Mouse (Mus musculus) ES-CJ7 (cell line): Measurements from ENCODE around the gene Prx.

Source experiments
- DNase-seq: peaks from one replicate; pipeline ENCODE4 v3.0.0; 2011; ENCODE audit warnings: low read depth, low spot score

The Prx gene

GRCm38 (mm10) chr7:27522967-27523366 lies 23.8 kb downstream of the Prx start, which contains the start of gene Hipk4:
TSS of gene Hipk4 (plus strand) at chr7:27523267.
- no peak for DNase-seq

DNA sequence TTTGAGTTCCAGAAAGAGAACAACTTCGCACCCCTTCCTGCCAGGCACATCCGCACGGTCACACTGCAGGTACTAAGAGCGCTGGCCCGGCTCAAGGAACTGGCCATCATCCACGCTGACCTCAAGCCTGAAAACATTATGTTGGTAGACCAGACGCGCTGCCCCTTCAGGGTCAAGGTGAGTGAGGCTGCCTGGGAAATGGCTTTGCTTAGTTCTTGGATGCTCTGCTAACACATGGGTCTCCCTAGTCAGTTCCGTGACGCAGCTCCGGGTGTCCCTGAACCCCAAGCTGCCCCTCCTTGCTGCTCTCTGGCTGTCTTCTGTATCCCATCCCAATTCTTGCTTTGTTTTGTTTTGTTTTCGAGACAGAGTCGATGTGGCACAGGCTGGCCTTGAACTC lies 24.7 kb downstream of the Prx start:
- DNase-seq: no peak

DNA sequence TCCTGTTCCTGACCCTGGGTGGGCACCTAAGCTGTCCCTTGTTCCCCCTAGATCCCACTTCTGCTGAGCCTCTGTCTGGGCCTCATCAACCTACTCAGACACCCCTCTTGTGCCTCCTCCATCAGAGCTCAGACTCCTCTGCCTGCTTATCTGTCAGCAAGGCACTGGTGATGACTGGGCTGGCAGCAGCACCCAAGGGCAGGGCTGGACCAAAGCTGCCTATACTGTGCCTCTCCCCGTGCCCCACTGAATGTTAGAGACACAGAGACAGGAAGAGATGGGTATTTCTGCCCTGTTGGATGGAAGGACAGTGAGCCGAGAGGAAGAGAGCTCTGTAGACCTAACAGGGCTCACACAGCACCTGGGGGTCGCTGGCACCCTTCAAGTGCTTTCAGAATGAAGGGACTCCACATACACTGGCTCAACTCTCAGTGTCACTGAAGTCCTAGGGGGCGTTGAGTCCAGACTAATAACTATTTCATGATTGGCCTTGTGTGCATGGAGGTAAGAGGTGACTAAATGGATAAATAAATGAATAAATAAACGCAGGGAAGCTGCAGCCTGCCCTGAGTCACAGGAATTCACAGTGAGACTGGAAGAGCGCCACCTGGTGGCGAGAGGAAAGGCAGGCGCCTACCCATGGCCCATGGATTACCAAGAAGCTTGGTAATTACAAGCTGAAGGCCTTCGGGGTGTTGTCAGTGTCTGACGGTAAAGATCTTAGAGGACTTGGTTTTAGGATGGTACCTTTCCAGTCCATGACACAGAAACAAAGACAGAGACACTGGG lies 27.1 kb downstream of the Prx start:
- DNase-seq: peak; percentile 79

- no peak for DNase-seq
These were observed 29.9 kb downstream of the Prx start for GRCm38 (mm10) chr7:27529070-27529469.

GRCm38 (mm10) chr7:27530937-27531336 lies 31.8 kb downstream of the Prx start:
- no peak for DNase-seq

GRCm38 (mm10) chr7:27531707-27532106 lies 32.6 kb downstream of the Prx start:
- no peak for DNase-seq

DNA sequence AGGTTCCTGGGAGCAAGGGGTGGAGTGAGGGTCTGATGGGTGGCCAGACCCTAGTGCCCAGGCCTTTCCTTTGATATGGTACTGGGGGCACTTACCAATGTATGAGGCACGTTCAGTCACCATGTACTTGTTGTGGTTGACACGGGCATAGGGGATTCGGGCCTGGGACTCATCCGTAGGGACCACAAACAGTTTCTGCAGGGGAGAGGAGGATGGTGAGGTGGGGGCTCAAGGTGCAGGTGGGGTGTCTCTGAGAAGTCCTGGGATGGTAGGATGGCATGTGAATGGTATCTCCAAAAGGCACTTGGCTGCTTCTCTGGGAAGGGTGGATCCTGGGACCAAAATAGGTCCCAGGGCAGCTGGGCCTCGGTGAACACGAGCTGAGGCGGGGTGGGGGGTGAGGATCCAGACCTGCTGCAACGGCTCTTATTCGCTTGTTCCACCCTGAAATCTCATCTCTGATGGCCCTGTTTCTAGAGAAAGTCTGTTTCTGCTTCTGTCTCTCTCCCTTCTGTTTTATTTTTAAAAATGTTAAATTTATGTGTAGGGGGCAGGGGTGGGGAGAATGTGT lies 33.4 kb downstream of the Prx start:
- DNase-seq: no peak

GRCm38 (mm10) chr7:27535386-27535785 lies 36.3 kb downstream of the Prx start:
- no peak for DNase-seq

- DNase-seq: no peak
These were observed 37.5 kb downstream of the Prx start for GRCm38 (mm10) chr7:27536618-27537017.

DNA sequence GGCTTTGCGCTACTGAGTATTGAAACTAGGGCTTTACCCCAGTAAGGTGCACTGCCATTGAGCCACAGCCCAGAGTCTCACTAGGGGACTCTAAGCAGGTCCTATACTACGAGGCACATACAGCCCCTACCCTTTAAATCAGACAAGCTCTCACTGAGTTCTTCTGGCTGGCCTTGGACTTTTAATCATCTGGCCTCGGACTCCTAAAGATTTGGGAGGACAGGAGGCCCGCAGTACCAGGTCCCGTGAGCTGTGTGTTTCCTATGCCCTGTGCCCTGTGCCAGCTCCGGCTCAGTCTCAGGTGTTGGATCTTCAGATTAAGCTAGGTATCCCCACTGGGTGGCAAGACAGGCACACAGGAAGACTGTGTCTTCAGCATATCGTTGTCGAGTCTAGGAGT lies 38.9 kb downstream of the Prx start:
- DNase-seq: no peak

DNA sequence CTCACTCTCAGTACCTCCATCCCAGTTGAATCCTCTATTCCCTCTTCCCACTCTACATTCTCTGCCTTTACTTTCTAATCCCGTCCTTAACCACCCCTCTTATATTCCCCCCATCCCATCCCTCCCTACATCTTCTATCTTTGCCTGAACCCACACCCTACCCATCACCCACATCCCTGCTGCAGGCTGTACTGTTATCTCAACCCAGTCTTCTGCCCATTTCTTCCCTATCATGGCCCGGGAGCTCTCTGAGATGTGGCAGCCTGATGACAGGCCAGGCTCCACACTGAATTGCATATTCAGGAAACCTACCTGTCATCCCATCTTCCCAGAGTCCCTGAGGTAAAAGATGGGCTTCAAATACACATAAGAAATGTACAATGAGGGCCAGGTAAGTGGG lies 39.7 kb downstream of the Prx start:
- DNase-seq: no peak

GRCm38 (mm10) chr7:27540521-27540920 lies 41.4 kb downstream of the Prx start:
- DNase-seq: no peak

DNA sequence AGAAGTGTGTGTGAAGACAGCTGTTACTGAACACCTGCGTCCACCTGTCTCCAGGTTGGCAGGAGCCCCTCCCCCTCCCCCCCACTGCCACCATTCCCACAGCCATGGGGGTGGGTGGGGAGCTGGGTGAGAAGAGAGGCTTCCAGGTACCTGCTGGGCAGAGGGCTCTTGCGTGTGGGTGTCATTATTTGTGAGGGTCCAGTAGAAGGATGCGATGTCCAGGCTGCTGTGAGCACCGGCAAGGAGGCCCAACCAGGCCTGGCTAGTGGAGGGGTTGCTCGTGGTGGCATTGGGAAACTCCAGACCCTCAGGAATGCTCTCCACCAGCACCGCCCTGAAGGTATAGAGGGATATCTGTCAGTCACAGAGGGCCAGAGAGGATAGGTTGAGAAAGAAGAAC lies 41.8 kb downstream of the Prx start:
- no peak for DNase-seq

- no peak for DNase-seq
These were observed 42.3 kb downstream of the Prx start for GRCm38 (mm10) chr7:27541431-27541830.

- no peak for DNase-seq
These were observed 42.8 kb downstream of the Prx start for GRCm38 (mm10) chr7:27541922-27542321.

DNA sequence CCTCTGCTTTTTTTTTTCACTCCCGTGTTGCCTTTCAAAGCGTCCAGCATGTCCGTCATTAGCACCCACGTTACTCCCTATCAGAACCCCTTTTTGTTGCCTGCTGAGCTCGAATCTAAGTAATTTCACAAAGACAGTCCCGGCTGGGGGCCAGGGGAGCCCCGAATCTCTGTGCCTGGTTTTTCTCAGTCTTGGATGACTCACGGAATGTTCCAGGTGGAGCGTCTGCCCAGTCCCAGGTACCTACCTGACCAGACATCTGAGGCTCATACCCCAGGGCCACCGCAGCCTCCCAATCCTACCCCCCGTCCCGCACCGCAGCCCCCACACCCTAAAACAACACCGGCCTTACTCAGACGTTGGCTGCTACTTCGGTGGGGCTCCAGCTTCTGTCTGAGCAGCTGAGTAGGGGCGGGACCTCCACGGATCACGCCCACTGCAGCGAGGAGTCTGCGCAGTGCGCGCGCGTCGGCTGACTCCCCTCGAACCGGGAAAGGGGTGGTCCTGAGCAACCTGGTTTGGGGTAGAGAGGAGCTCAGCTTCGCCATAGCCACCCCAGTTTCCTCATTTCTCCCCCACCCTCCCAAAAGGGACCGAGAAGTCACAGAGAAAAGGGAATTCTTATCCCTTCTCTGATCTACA lies 43.4 kb downstream of the Prx start:
- DNase-seq: peak; percentile 81

DNA sequence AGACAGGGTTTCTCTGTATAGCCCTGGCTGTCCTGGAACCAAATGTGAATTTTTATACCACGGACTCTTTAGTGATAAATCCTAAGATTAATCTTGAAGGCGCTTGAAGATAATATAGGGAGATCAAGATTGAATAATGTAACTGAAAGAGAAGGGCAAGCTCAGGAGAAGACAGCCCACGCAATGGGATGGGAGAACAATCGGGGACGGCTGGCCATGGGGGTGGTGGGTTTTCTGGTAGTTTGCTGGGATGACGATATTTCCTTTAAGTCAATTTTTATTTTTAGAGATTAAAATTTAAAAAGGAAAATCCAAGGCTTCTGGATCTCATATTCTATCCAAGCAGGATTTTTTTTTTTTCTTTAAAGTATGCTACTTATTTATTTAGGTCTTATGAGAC lies 43.9 kb downstream of the Prx start:
- no peak for DNase-seq

DNA sequence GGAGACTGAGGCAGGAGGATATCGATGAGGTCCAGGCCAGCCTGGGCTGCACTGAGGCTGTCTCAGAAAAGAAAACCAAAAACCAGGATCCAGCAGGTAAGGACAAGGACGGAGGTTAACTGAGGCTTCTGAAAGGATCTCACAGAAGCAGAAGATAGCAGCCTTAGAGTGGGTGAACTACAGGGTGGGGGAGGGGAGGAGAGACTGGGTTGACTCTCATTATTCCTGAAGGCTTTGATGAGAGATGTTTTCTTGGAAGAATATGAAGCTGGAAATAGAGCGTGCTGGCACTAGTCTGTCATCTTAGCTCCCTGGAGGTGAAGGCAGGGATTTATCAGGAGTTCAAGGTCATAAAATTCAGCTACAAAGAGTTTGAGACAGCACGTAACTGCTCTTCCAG lies 44.7 kb downstream of the Prx start:
- DNase-seq: no peak

DNA sequence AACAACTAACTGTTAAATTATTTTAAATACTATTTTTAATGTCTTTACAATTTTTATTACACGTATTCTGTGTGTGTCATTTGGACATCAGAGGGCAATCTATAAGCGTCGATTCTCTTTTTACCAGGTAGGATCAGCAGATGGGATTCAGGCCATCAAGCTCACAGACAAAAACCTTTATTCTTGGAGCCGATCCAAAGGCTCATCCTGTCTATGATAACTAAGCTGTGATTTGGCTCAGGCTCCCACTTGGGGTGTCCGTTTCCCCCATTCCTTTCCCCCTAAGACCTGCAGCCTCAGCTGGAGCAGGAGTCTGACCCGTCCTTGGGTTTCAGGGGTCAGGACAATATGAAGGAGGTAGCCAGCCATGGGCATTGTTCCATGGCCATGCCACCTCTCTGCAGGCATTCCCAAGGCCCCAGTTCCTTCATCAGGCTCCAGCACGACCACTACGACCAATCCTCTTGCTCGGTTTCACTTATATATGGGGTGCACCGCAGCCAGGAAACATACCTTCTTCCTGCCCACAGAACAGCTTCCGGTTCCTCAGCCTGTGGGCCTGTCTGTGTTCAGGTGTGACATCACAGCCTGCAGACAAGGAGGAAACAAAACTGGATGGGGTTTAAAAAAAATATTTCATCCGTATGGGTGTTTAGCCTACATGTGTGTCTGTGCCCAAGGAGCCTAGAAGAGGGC lies 45.7 kb downstream of the Prx start:
- no peak for DNase-seq

DNA sequence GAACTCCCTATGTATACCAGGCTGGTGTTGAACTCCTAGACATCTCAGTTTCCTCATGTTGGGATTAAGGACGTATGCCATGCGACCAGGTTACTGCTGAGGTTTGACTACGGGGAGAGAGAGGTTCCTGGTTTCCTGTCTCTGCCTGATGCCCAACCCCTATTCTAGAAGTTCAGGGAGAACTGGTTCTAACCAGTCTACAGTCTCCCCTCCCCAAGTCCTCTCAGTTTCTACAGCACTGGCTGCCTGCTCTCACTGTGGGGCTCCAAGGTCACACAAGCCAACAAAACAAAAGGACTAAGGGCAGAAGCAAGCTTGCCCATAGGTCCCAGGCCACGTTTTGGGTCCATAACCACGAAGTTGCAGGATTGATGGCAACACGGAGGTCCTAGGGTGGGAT lies 50.5 kb downstream of the Prx start:
- DNase-seq: peak; percentile 97

- DNase-seq: no peak
These were observed 52.9 kb downstream of the Prx start for GRCm38 (mm10) chr7:27552070-27552469.

- peak; percentile 99 for DNase-seq
These were observed 53.9 kb downstream of the Prx start, which contains the start of the genes Pld3 and 2310022A10Rik for GRCm38 (mm10) chr7:27552931-27553513. TSS of gene Pld3 (minus strand) at chr7:27553218. TSS of gene 2310022A10Rik (plus strand) at chr7:27553233.
